Mouse (Mus musculus) retina, adult 2 months (tissue): Measurements from ENCODE around the gene Btk.

Experiments used
- DNase-seq: peaks from one replicate; pipeline ENCODE4 v3.0.0-alpha.2; 2012; ENCODE audit warnings: low read depth, low spot score

Gene Btk

GRCm38 (mm10) chrX:134582888-134583669, at the start of gene Btk:
Gene Btk, minus strand, starts transcription at chrX:134583570.
- DNase-seq = no peak

- DNase-seq = no peak
Measured at GRCm38 (mm10) chrX:134632710-134633109, 49.3 kb upstream of the Btk start.

DNA sequence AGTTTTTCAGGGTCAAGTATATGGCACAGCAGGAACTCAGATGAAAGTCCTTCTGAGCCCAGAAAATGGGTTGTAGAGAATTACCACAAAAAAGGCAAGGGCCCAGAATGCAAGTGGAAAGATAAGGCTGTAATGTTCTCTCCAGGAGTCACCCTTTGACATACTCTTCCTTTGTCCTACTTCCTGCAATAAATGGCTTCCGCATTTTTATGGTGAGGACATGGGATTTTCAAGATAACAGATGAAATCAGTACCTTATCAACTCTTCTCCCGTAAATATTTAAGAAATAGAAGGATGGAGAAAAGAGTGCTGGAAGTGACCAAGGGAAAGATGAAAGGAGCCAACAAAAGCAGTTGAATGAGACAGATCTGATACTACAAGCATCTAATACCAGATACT, 44.8 kb upstream of the Btk start:
- no peak for DNase-seq

- no peak for DNase-seq
Measured at GRCm38 (mm10) chrX:134623350-134623749, 40.0 kb upstream of the Btk start.

DNA sequence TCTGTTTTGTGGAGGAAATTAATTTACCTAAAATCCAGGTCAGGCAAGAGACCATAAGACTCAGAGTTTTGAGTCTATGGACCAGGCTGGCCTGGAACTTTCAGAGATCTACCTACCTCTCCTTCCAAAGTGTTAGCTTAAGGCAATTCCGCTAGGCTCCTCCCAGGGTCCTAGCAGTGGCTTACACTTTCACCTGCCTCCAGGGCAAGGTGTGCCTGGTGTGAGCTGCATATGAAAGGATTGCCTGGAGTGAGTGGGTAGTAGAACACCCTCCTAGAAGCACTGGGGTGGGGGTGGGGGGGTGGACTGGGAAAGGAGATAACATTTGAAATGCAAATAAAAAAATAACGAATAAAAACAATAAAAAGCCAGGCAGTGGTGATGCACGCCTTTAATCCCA, 38.3 kb upstream of the Btk start:
- no peak for DNase-seq

DNA sequence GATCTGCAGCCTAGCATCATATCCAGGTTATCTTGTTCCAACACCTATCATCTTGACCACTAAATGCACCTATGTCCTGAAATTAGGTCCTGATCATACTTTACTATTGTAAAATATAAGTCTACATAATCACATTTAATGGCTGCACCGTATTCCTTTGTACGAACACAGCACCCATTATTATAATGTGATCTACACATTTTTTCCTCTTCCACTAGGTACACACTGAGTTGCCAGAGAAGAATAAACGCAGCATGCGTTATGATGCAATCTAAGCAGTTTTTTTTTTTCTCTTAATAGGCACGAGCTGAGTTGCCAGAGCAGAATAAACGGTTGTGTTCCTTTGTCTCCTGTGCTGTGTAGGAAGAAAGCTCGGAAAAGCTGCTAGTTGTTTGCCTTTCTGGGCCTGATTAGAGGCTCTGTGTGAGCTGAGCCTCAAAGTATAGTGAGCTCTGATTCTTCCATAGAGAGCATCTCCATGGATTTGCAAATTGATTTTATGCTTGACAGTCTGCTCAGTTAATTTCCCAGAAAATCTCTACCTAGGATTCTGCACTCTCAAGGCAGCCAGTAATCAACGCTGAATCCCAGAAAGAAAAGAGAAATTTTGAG, 37.0 kb upstream of the Btk start:
- DNase-seq = no peak

DNA sequence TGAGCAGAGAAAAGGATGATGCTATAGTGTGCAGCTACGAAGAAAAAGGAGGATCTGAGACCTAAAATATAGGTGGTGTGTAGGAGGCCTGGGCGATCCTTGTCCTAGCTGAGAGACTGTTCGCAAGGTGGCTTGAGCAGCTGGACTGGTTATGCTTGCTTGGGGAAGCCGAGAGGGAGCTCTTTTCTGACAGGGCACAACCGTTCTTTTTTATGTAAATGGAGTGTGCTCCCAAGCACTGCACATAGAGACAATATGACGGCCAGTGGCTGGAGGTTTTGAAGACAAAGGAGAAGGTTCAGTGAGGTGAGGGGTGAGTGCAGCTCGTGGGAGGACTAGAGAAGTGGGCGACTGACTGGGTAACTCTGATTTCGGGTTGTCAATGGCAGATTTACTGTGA, 36.3 kb upstream of the Btk start:
- DNase-seq = no peak

DNA sequence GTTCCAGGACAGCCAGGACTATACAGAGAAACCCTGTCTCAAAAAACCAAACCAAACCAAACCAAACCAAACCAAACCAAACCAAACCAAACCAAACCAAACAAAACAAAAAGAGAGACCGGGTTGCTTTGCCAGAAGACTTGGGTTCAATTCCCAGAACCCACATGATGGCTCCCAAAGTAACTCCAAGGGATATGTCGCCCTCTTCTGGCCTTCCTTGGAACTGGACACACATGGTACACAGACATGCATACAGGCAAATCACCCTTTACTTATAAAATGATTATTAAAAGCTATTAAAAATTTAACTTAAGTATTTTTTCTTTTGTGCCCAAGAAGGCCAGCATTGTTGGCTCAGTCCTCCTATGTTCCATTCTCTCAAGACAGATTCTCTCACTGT, 30.9 kb upstream of the Btk start:
- DNase-seq = no peak

DNA sequence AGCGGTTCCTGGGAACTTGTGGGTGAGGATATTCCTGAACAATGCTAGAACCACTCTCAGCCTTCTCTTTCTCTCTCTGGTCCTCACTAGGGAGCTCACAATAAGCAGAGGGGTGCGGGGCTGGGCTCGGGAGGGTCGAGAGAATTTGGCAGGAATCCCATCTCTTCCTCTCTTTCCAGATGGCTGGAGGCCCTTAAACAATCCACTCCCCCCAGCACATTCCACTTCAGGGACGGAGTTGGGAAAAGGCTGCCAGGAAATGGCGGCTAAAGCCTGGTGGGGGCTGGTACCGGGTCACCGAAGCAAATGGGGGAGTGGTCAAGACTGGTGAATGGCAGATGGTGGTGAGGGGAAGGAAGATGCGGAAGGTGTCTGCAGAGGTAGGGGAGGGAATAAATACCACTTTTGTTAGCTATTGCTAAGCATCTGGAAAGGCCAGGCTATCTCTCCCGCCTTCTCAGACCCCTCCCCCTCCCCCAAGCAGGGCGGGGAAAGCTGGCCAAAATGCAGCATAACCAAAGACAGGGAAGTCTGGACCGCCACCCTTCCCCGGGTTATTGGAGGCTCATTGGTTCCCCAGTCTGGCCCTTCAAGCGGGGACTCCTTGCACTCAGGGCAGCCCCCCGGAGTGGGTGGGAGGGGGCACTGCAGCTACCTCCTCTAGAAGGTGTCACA, 29.1 kb upstream of the Btk start:
- DNase-seq = no peak

DNA sequence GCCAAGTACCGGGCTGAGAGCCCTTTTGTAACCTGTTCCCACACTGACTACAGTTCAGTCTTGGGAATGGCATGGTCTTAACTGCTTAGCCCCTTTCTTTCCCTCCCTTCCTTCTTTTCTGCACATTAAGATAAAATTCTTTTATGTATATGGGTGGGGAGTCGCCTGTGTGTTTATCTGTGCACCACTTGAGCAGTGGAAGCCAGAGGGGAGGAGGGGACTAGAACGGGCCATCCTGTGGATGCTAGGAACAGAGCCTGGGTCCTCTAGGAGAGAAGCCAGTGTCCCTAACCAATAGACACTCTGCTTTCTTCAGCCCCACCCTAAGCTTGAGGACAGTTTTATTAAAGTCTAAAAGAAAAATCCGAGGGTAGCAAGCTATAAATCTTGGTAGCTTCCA, 27.6 kb upstream of the Btk start:
- no peak for DNase-seq

DNA sequence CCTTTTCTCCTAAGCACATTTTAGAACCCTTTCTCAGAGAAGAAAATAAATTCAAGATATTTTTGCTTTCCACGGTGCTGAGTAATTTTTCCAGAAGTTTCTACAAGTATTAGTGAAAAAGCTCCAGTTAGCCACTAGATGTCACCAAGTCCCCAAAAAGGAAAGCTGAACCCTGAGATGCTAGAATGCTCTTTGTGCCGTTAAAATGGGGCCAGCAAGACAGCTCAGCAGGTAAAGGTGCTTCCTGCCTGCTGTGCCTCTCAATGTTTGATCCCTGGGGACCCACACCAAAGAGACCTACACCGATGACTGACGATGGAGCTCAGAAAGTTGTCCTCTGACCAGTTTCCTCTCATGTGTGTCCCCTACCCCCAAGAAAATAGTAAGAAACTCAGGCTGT, 26.1 kb upstream of the Btk start:
- no peak for DNase-seq

- no peak for DNase-seq
Measured at GRCm38 (mm10) chrX:134601380-134602120, 18.2 kb upstream of the Btk start.

GRCm38 (mm10) chrX:134600659-134601379, 17.4 kb upstream of the Btk start, which contains the start of the genes Gla and Hnrnph2:
Gene Gla, minus strand, starts transcription at chrX:134601125.
Gene Hnrnph2, plus strand, starts transcription at chrX:134601179.
- peak; percentile 92 for DNase-seq

DNA sequence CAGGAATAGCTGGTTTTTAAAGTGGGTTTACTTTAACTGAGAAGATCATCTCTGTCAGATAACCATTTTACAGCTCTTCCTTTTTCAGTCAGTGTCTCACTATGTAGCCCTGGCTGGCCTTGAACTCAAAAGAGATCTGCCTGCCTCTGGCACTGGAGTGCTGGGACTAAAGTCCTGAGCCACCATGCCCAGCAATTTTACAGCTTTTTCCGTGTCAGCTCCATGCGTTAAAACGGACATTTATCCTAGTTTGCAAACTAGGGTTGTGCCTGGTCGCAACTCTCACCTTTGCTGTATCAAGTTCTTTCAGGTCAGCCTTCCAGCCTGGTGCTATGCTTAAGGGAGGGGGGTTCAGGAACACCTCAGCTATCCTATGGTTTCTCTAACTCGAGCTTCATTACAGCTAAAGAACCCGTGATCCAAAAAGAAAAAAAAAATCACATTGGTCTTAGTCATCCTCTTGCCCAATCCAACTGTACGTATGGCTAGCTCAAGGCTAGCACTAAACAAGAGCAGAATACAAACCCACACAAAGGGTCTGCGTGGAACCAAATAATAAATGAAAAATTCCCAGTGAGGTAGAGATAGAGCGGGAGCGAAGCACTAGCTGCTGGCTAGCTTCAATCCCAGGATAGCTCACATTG, 16.7 kb upstream of the Btk start:
- no peak for DNase-seq

- no peak for DNase-seq
Measured at GRCm38 (mm10) chrX:134589836-134590235, 6.5 kb upstream of the Btk start.

DNA sequence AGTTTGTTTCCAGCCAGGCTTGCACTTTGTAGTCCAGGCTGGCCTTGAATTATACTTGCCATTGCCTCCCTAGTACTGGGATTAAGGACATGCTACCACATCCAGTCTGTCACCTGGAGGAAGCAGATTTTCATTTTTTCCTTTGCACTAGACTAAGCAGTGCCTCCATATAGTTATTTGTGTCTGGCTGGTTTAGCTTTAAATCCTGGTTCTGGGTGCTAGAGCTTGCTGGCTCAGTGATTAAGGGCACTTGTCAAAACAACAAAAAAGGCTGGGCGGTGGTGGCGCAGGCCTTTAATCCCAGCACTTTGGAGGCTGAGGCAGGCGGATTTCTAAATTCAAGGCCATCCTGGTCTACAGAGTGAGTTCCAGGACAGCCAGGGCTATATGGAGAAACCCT, 5.6 kb upstream of the Btk start:
- DNase-seq = no peak

DNA sequence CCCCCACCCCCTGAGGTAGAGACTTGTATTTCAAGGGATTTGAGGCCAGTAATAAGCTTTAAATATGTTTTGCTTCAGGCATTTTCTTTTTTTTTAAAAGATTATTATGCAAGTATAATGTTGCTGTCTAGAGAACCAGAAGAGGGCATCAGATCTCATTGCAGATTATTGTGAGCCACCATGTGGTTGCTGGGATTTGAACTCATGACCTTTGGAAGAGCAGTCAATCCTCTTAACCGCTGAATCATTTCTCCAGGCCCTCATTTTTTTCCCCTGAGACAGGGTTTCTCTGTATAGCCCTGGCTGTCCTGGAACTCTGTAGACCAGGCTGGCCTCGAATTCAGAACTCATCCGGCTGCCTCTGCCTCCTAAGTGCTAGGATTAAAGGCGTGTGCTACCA, 4.9 kb upstream of the Btk start:
- DNase-seq = no peak

DNA sequence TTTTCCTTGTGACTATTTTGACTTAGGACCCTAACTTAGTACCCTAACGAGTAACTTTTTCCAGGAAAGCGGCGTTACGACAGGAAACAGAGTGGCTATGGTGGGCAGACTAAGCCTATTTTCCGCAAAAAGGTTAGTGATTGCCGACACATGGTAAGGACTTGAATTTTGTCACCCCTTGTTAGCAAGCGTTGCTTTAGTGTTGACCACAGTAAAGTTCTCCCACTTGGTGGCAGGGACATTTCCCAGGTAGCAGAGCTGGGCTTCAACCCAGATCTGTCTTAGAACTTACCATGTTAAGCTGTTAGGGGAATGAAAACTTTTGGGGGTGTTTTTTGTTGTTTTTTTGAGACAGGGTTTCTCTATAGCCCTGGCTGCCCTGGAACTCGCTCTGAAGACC, 3.1 kb upstream of the Btk start:
- no peak for DNase-seq

- DNase-seq = peak; percentile 66
Measured at GRCm38 (mm10) chrX:134585103-134586002, 2.0 kb upstream of the Btk start, which contains the start of gene Rpl36a. Gene Rpl36a, plus strand, starts transcription at chrX:134585654.

DNA sequence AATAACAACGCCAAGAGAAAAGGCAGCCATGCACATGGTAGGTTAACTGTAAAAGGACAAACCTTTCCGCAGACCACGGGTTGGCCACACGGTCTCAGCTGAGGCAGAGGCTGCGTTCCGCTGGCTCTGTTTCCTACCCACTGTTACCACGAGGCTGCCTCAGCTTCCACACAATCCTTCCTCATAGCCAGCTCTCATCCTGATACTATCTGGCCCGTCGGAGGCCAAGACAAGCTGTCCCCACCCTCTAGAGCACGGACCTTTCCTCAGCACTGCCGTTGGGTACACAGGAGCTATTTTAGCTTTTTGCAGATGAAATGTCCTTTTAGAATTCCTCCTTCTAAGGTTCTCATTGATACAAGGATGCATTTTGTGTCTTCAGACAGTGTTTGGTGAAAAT, 1.1 kb downstream of the Btk start:
- DNase-seq = no peak
